Mouse (Mus musculus): Measurements from ENCODE around the gene Ubox5.

The Ubox5 gene

DNA sequence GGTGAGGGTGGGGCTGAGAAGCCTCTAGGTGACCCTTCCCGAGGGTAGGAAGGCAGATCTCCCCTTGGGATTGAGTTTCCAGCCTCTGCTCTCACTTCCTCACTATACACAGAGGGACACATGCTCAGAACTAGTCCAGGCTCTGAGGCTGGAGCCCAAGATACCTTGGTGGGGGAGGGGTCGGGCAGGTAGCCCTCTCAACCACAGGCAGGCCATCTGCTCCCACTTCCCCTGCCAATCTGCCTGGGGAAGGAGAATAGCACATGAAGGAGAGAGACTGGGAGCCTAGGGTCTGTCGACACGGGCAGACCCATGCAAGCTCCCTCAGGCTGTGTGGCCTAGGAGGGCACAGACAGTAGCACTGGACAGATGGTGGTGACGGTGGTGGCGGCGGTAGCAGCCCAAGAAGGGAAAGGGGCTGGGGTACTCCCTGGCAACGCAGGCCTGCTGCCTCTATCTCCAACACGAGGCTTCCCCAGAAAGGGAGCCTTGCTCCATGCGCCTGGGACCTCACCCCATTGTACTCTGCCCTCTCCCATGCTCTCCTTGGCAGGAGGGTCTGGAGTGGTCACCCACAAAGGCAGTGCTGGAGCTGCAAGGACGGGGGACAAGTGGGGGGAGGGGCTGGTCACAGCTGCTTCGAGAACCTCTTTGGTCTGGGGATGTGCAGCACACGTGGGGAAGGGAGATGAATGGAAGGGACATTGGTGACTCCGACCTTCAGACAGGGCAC, 4.3 kb upstream of the Ubox5 start:
- no peak for DNase-seq

DNA sequence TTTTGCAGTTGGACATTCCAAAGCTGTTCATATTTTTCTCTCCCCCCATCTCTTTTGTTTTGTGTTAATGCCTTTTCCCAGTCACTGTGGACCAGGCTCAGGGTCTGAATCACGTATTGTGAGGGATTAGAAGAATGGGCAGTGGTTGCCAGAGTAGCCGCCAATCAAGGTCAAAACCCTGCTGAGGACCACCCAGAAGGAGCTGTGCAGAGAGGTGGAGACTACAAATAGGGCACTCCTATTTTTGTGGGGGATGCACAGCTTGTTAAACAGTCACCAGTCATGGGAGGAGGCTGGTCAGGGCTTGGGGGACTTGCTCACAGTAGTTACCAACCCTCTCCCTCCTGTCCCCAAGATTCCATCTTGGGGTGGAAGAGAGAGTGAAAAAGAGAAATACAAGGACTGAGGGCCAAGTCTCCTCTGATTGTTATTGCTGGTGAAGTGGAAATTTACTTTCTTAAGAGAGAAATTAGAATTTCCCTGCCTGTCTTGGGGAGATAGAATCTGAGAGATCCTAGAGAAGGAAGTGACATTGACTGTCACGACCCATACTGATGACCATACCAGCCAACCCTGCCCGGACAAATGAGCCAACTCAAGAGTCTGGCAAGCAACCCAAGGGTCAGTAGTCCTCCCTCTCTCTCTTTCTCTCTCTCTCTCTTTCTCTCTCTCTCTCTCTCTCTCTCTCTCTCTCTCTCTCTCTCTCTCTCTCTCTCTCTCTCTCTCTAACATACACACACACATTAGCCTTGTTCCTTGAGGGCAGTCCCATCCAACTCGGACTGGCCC, 3.2 kb upstream of the Ubox5 start:
- peak in 1 of 2 experiments; percentile 28 for DNase-seq

GRCm38 (mm10) chr2:130632416-130632815, 2.6 kb upstream of the Ubox5 start:
- DNase-seq: peak; percentile 35 to 60

DNA sequence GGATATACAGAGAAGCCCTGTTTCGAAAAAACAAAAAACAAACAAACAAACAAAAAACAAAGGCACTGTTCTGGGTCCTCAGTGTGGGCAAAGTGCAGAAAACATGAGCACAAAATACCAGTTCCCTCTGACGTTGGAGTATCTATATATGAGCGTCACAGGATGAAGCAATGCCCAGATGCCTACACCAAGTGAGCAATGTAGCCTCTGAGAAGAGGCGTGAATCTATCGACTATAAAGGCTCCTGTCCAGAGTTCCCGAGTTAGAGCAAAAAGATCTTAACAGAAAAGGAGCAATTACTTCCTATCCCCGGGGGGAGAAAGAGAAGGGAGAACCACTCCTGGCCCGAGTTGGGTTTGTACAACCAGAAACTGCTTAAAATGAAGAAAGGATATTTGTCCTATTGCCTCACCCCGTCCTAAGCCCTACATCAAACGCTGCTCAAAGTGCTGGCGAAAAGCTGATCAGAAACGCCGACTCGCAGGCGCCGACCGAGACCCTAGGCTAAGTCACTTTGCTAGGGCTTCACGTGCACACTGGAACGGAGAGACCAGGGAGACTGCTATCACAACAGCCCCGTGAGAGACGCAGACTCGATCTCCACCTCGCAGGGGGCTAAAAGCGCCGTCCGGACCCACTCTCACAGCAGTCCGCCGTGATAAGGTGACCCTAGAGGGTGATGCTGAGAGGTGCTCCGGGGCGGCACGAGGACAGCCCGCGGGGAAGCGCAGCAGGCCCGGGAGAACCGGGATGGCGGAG, 579 bp downstream of the Ubox5 start:
- DNase-seq: no peak

- no peak for DNase-seq
Observed at GRCm38 (mm10) chr2:130628424-130628823, 1.4 kb downstream of the Ubox5 start.

- no peak for DNase-seq
Observed at GRCm38 (mm10) chr2:130618972-130619371, 10.9 kb downstream of the Ubox5 start.

DNA sequence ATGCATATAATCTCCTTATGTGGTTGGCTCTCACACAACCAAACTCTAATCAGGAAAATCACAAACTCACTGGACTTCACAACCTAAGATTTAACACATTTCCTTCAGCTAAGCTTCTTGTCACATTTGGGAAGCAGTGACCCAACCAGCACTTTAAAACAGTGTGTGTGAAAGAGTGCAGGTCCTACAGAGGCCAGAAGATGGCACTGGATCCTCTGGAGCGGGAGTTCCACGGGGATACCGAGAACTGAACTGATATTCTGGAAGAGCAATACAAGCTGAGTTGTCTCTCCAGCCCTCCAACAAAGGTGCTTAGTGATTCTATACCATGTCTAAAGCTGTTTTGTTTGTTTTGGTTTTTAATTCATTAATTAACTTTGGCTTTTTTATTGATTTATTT, 16.7 kb downstream of the Ubox5 start:
- peak; percentile 58 to 65 for DNase-seq

DNA sequence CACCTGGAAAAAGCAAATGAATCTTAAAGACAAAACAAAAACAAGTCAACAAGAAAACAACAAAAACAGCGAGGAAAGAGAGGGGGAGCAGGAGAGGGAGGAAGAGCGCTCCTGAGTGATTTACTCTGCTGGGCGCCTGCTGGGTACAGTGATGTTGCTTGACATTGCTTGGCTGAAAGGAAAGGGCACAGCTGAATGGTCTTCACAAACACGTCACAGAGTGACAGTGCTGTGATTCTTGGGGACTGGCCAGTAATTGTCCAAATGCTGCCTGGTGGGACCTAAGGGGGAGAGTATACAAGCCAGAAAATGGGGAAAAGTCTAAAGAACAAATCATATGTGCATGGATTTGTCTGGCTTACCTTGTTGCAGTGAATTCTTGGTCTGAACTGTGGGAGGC, 27.6 kb downstream of the Ubox5 start:
- no peak for DNase-seq

DNA sequence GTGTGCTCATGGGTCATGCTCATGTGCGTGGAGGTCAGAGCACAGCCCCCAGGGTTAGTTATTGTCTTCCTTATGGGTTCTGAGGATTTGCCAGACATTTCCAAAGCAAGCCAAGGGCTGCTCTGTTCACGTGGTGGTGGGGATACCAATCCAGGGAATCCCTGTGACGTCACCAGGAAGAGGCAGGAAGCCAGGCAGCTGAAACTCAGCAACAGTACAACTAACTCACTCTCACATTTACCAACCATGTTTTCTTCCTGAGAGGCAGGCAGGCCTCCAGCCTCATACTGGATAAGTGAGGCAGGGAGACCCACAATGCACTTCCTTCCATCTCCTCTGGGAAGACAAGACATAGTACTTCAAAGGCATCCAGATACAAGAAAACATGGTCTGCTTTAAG, 31.4 kb downstream of the Ubox5 start:
- DNase-seq: no peak

DNA sequence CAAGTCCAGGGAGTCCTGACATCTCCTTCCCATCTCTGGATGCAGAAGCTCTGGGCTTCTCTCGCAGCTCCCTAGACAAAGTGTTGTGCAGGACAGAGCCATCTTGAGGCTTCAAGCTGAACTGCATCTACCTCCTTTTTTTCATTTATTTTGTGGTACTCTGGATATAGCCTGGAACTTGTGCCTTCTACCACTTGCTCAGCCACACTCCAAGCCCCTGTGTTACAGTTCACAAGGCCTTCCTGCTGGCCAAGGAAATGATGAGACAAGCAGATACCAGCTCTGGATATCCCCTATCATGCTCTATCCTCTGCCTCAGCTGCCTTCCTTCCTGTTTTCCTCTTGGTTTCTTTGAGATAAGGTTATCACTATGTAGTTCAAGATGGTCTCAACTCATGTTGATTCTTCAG, 32.2 kb downstream of the Ubox5 start:
- peak in 1 of 2 experiments; percentile 38 for DNase-seq

- DNase-seq: no peak
Observed at GRCm38 (mm10) chr2:130595596-130595995, 34.2 kb downstream of the Ubox5 start.

DNA sequence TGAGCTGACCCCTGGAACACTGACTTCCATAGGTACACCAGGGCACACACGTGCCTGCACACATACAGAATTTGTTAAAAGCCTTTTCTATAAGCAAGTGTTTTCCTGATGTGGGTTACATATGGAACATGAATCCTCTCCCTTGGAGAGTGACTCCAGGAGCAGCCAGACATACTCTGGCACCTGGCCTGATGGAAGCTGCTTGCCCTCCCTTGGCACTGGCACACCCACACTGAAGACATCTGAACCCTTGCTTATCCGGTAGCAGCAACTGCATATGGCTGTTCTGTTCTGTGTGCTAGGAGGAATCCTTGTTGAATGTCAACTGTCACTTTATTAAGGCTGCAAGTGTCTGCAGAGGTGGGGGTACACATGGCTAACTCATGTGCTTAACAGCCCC, 38.8 kb downstream of the Ubox5 start:
- no peak for DNase-seq

DNA sequence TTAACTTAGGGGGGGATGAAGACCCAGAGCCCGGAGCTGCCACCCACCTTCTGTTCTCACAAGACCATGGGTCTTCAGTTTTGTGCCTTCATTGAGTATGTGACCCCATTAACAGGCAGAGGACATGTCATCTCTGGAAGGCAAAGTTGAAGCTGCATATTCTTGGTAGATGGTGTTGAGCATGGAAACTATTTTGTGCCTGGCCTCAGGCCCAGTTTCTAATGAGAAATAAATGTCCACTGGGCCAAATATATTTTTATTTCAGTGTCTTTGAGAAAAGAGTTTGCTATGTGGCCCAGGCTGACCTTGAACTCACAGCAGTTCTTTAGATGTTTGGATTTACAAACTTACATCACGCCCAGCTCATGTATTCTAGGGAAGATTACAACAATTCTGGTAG, 40.1 kb downstream of the Ubox5 start:
- DNase-seq: no peak

DNA sequence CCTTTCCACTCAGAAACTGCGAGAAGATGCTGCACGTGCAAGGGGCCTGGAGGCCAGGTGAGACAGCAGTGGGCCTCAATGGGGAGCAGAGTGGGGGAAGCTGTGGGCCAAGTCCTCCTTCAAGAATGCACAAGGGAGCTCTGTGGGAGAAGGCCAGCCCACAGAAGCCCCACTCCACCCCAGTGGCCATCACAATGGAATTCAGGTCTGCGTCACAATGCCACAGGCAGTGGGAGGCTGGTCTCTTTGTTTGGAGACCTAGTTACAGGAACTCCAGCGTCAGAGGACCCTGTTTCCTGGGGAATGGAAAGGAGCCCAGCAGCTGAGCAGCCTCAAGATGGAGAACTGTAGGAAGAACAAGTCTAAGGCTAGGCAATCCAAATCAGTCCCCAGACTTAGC, 40.7 kb downstream of the Ubox5 start:
- no peak for DNase-seq

DNA sequence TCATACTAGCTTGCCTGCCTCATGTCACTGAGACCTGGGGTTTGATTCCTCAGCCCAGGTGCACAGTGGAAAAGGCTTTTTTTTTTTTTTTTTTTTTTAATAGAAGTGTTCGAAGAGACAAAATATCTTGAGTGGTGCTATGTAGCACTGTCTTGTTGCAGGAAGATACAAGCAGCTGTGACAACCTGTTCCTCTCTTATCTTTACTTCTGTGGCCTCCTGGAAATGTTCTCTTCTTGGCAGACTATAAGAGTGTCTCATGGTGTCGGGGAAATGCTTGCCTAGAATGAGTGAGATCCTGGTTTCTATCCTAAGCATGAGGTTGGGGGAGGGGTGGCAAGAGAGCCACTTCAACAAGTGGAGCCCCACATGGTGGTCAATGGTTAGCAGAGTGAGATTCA, 41.5 kb downstream of the Ubox5 start:
- no peak for DNase-seq

GRCm38 (mm10) chr2:130586016-130586415, 43.8 kb downstream of the Ubox5 start:
- DNase-seq: no peak

- DNase-seq: no peak
Observed at GRCm38 (mm10) chr2:130583902-130584560, 45.8 kb downstream of the Ubox5 start.

DNA sequence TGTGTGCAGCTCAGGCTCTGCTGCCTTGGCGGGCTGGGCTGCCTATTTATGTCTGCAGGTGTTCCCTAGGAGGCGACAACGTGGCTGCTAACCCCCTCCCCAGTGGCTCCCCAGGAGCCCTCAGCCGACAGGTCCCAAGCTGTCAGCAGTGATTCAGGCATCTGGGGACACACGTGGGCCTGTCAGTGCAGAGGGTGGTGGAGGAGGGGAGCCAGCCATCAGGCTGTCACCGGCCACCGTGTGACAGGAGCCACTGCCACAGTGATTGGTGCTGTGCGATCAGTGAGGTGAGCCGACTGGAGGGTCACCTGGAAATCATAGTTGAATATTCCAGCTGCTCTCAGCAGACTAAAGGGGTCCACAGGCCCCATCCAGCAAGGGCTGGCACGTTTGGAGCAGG, 47.3 kb downstream of the Ubox5 start, which contains the start of gene Avp:
TSS of gene Avp (minus strand) at position 3 of the 400 bp plus-strand sequence.
- no peak for DNase-seq

DNA sequence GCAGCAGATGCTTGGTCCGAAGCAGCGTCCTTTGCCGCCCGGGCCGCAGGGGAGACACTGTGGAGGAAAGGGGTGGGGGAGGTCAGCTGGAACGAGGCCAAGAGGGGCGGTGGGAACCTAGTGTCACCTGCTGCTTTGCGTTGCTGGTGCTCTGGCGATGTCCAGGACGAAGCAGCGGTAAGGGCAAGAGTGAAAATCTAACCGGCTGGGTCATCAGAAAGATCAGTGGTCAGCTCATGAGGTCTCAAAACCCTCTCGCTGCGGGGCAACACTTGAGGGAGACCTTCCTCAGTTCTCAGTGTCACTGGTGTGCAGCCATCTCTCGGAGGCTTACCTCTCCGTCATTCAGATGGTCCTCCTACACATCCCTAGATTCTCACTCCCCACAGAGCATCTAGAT, 48.6 kb downstream of the Ubox5 start:
- no peak for DNase-seq

DNA sequence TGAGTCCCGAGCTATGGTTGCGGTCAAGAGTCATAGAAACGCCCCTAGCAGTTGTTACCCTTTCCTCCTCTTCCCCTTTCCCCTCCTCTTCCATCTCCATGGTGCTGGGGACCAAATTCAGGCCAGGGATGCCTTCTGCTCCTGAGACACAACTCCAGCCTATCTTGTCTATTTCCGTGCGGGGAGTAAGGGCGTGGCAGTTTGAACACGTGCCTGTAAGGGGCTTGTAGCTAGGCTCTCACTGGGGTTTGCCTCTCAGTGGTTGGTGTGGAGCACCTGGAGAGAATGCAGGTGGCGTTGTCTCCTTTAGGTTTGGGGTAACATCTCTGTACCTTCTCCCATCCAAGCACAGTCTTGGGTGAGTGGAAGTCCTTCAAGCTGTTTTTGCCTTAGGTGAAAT, 50.0 kb downstream of the Ubox5 start:
- no peak for DNase-seq

GRCm38 (mm10) chr2:130578148-130578547, 51.7 kb downstream of the Ubox5 start:
- peak; percentile 73 to 75 for DNase-seq

DNA sequence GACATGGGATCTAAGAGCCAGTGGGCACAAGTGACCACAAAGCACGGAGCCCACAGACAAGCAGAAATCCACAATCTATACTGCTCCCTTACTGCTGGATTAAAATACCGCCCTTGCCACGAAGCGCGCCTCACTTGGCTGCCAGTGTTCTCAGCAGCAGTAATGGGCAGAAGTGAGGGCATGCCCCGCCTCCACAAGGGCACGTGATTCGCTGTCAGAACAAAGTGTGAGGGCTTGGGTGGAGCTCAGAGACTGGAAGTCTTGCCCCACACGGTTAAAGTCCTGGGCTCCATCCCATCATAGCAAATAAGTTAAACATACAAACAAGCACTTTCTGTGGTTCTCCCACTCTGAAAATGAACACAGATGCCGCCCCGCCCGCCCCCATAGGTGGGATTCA, 52.2 kb downstream of the Ubox5 start:
- peak; percentile 63 to 70 for DNase-seq

- DNase-seq: no peak
Observed at GRCm38 (mm10) chr2:130577021-130577420, 52.8 kb downstream of the Ubox5 start.

Measured in kidney, postnatal 4 days (tissue).